Mouse (Mus musculus): ENCODE results near the gene Zfp605.
"Not testable (repeated sequence)": the region's sequence is repeated elsewhere in the genome, so short reads cannot be mapped to it uniquely, and the experiment has no call there.

Gene Zfp605

GRCm38 (mm10) chr5:110109991-110110441 lies at the start of gene Zfp605:
Gene Zfp605, plus strand, starts transcription at chr5:110110092.
- peak; percentile 94 to 95 for DNase-seq (ENCODE audit: low spot score in 2 of 2)

GRCm38 (mm10) chr5:110072413-110072812 lies 37.5 kb upstream of the Zfp605 start, which contains the start of gene Gm17655:
Gene Gm17655, minus strand, starts transcription at chr5:110072513.
- DNase-seq (ENCODE audit: low spot score in 2 of 2): not testable (repeated sequence)

- DNase-seq (ENCODE audit: low spot score in 2 of 2): no peak
Measured at GRCm38 (mm10) chr5:110082961-110083360, 26.9 kb upstream of the Zfp605 start.

GRCm38 (mm10) chr5:110086161-110086866 lies 23.6 kb upstream of the Zfp605 start:
- no peak for DNase-seq (ENCODE audit: low spot score in 2 of 2)

- no peak for DNase-seq (ENCODE audit: low spot score in 2 of 2)
Measured at GRCm38 (mm10) chr5:110091546-110091945, 18.3 kb upstream of the Zfp605 start.

- DNase-seq (ENCODE audit: low spot score in 2 of 2): peak; percentile 85 to 93
Measured at GRCm38 (mm10) chr5:110094030-110094846, 15.7 kb upstream of the Zfp605 start, which contains the start of gene Gm35315. Gene Gm35315, minus strand, starts transcription at chr5:110094420.

GRCm38 (mm10) chr5:110094847-110095213 lies 15.1 kb upstream of the Zfp605 start:
- no peak for DNase-seq (ENCODE audit: low spot score in 2 of 2)

- peak in 1 of 2 experiments; percentile 68 for DNase-seq (ENCODE audit: low spot score in 2 of 2)
Measured at GRCm38 (mm10) chr5:110098991-110099477, 10.9 kb upstream of the Zfp605 start.

GRCm38 (mm10) chr5:110099656-110100580 lies 10.0 kb upstream of the Zfp605 start, which contains the start of gene Plcxd1:
Gene Plcxd1, plus strand, starts transcription at chr5:110099969.
- peak in 1 of 2 experiments; percentile 4 for DNase-seq (ENCODE audit: low spot score in 2 of 2)

GRCm38 (mm10) chr5:110100921-110101631 lies 8.8 kb upstream of the Zfp605 start:
- peak in 1 of 2 experiments; percentile 29 for DNase-seq (ENCODE audit: low spot score in 2 of 2)

- peak in 1 of 2 experiments; percentile 77 for DNase-seq (ENCODE audit: low spot score in 2 of 2)
Measured at GRCm38 (mm10) chr5:110101716-110102347, 8.1 kb upstream of the Zfp605 start.

- DNase-seq (ENCODE audit: low spot score in 2 of 2): no peak
Measured at GRCm38 (mm10) chr5:110102429-110102828, 7.5 kb upstream of the Zfp605 start.

GRCm38 (mm10) chr5:110102853-110103625 lies 6.9 kb upstream of the Zfp605 start:
- peak in 1 of 2 experiments; percentile 26 for DNase-seq (ENCODE audit: low spot score in 2 of 2)

- no peak for DNase-seq (ENCODE audit: low spot score in 2 of 2)
Measured at GRCm38 (mm10) chr5:110103901-110104615, 5.8 kb upstream of the Zfp605 start.

- DNase-seq (ENCODE audit: low spot score in 2 of 2): no peak
Measured at GRCm38 (mm10) chr5:110104616-110105380, 5.1 kb upstream of the Zfp605 start.

GRCm38 (mm10) chr5:110106140-110106871 lies 3.6 kb upstream of the Zfp605 start:
- DNase-seq (ENCODE audit: low spot score in 2 of 2): peak in 1 of 2 experiments; percentile 26

All from frontal cortex, postnatal 36 days (tissue).